Mouse (Mus musculus): Measurements from ENCODE around the gene Grik3.

DNA sequence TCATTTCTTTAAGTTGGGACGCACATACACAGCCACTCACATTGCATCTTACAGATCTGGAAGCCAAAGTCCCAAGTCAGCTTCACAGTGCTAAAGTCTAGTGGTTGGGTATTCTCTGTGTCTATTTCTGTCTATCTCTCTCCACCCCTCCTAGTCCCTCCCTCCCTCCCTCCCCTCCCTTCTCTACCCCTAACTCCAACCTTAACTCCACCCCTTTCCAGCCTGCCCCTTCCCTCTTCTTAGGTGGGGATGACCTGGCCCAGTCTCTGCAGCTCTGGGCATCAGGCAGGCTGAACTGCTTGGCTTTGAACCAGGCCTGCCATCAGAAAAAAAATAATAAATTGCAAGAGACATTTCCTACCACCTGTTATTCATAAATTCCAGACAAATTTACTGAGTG lies 235.7 kb downstream of the Grik3 start:
- TF ChIP-seq POLR2A (IDR thresholded peaks at IDR 0.05; ENCODE audit: insufficient read depth, low read length) (no peak), CTCF (IDR thresholded peaks at IDR 0.05; ENCODE audit: low read depth, low read length) (no peak), EP300 (IDR thresholded peaks at IDR 0.05; ENCODE audit: insufficient read depth, low read depth, low read length) (no peak)

Data from ES-Bruce4 (cell line).